Mouse (Mus musculus) heart, postnatal 0 days (tissue): Measurements from ENCODE around the gene Jakmip3. TPM values are rescaled to one million over a fixed set of nuclear protein-coding genes. Genes with fewer than 3 reads are reported as not detected.

ENCODE experiments used
- ATAC-seq: fragments of 200-750 bp; cut with Nextera tagmentation; 2 replicates; pipeline ENCODE4 v1.8.0; 2017; ENCODE audit warnings: low read depth, moderate number of reproducible peaks, moderate library complexity; ENCODE audit not compliant: insufficient read depth
- DNase-seq: peaks from one replicate; pipeline ENCODE4 v3.0.0-alpha.2; 2016; ENCODE audit warnings: low spot score
- H3K27ac ChIP-seq: fragments of 300-500 bp; sonication (generic); 2 replicates; pipeline ENCODE4 v1.5.1; 2014; ENCODE audit warnings: low read depth, mild to moderate bottlenecking
- H3K27me3 ChIP-seq: fragments of 300-500 bp; sonication (generic); 2 replicates; pipeline ENCODE4 v1.6.1; 2014; ENCODE audit warnings: low read length, mixed read lengths; ENCODE audit not compliant: control insufficient read depth, insufficient read depth
- H3K36me3 ChIP-seq: fragments of 300-500 bp; sonication (generic); replicated peaks from 2 replicates; pipeline ENCODE4 v1.6.1; 2014; ENCODE audit warnings: low read length, mixed read lengths; ENCODE audit not compliant: control insufficient read depth, insufficient read depth
- H3K4me1 ChIP-seq: fragments of 300-500 bp; sonication (generic); 2 replicates; pipeline ENCODE4 v1.6.1; 2014; ENCODE audit warnings: antibody characterized with exemption; ENCODE audit not compliant: control insufficient read depth, insufficient read depth
- H3K4me2 ChIP-seq: fragments of 300-500 bp; sonication (generic); 2 replicates; pipeline ENCODE4 v1.6.1; 2014; ENCODE audit warnings: low read depth, mild to moderate bottlenecking, low read length, moderate library complexity
- H3K4me3 ChIP-seq: fragments of 300-500 bp; sonication (generic); 2 replicates; pipeline ENCODE4 v1.5.1; 2014; ENCODE audit warnings: low read depth, low read length
- H3K9ac ChIP-seq: fragments of 300-500 bp; sonication (generic); replicated peaks from 2 replicates; pipeline ENCODE4 v1.6.1; 2014; ENCODE audit warnings: low read depth, low read length, mixed read lengths
- H3K9me3 ChIP-seq: fragments of 300-500 bp; sonication (generic); replicated peaks from 2 replicates; pipeline ENCODE4 v1.6.1; 2016; ENCODE audit warnings: low read length; ENCODE audit not compliant: control insufficient read depth
- CTCF ChIP-seq: IDR thresholded peaks from 2 replicates; pipeline ENCODE4 v1.5.1; 2016; ENCODE audit warnings: antibody characterized with exemption, control low read depth, low read depth
- EP300 ChIP-seq: IDR thresholded peaks from 2 replicates; pipeline ENCODE4 v1.6.1; 2016; ENCODE audit warnings: antibody characterized with exemption, low read depth
- WGBS: fragments of 180-500 bp; shearing (Covaris S2); extraction: QIAGEN DNeasy Blood & Tissue Kit; methylation state at CpG from one replicate; pipeline ENCODE4 v1.1.7; 2014; 5-methylcytosine and 5-hydroxymethylcytosine counted together
- polyA plus RNA-seq: library from polyadenylated mRNA; unstranded; fragments of >200 nt; fragmentation: Nextera tagmentation; extraction: Ambion mirVana; gene quantifications from 2 replicates; pipeline ENCODE4 v1.2.1, GENCODE M21; 2015
- total RNA-seq: library from RNA; depleted of rRNA; stranded (reverse); fragments of >200 nt; gene quantifications from 2 replicates; pipeline ENCODE4 v1.2.3, GENCODE M21; 2014; ENCODE audit warnings: low replicate concordance

Jakmip3 gene
- total and polyA plus RNA-seq, 2 experiments from 2014 or later: not detected

- no peaks in the 10 kb centered on the region for H3K27me3 ChIP-seq
- 76% methylated on average over 3 of the region's 3 CpGs for WGBS
- no peak overlapping the region for H3K27ac ChIP-seq
- H3K9me3 ChIP-seq: no peaks in the 10 kb centered on the region
- H3K9ac ChIP-seq: no peak overlapping the region
- H3K4me2 ChIP-seq: no peak overlapping the region
- H3K4me1 ChIP-seq: peaks cover 4% of the 10 kb centered on the region; the same call in 1 of the 2 replicates
- no peaks in the 10 kb centered on the region for H3K36me3 ChIP-seq
- DNase-seq (no peak), ATAC-seq (no peak)
- no peak for TF ChIP-seq EP300
- no peak overlapping the region for H3K4me3 ChIP-seq
Measured at GRCm38 (mm10) chr7:138913616-138914015, 26.9 kb upstream of the Jakmip3 start.

GRCm38 (mm10) chr7:138919156-138919944, 21.2 kb upstream of the Jakmip3 start:
- Histone ChIP-seq H3K4me1 (peaks cover 5% of the 10 kb centered on the region; the same call in 1 of the 2 replicates), H3K27ac (peak overlapping the region; percentile 94), H3K4me2 (peak overlapping the region; percentile 56), H3K4me3 (peak overlapping the region; percentile 36), H3K36me3 (no peaks in the 10 kb centered on the region), H3K9me3 (no peaks in the 10 kb centered on the region), H3K9ac (peak overlapping the region; percentile 35; the same call in 1 of the 2 replicates), H3K27me3 (no peaks in the 10 kb centered on the region)
- WGBS: under 1% methylated on average over 26 of the region's 26 CpGs
- ATAC-seq (peak; percentile 93), DNase-seq (peak; percentile 96)
- peak; percentile 40 for TF ChIP-seq CTCF
- peak; percentile 100 for TF ChIP-seq EP300

GRCm38 (mm10) chr7:138921611-138922010, 18.9 kb upstream of the Jakmip3 start:
- Histone ChIP-seq H3K36me3 (no peaks in the 10 kb centered on the region), H3K9ac (no peak overlapping the region), H3K27me3 (no peaks in the 10 kb centered on the region), H3K27ac (no peak overlapping the region), H3K4me2 (no peak overlapping the region), H3K4me3 (no peak overlapping the region), H3K9me3 (no peaks in the 10 kb centered on the region), H3K4me1 (peaks cover 5% of the 10 kb centered on the region; the same call in 1 of the 2 replicates)
- ATAC-seq (no peak), DNase-seq (no peak)
- TF ChIP-seq EP300: no peak
- WGBS: 86% methylated on average over 8 of the region's 8 CpGs

- H3K27ac ChIP-seq: no peak overlapping the region
- H3K27me3 ChIP-seq: no peaks in the 10 kb centered on the region
- no peak overlapping the region for H3K4me2 ChIP-seq
- ATAC-seq: no peak
- no peak overlapping the region for H3K9ac ChIP-seq
- 13% methylated on average over 3 of the region's 3 CpGs for WGBS
- H3K36me3 ChIP-seq: no peaks in the 10 kb centered on the region
- no peak overlapping the region for H3K4me3 ChIP-seq
- TF ChIP-seq CTCF (peak; percentile 69), EP300 (no peak)
- peaks cover 4% of the 10 kb centered on the region; the same call in 1 of the 2 replicates for H3K9me3 ChIP-seq
- peaks cover 5% of the 10 kb centered on the region; the same call in 1 of the 2 replicates for H3K4me1 ChIP-seq
- peak; percentile 49 for DNase-seq
Measured at GRCm38 (mm10) chr7:138923756-138924425, 16.6 kb upstream of the Jakmip3 start.

GRCm38 (mm10) chr7:138928456-138928855, 12.1 kb upstream of the Jakmip3 start:
- no peak overlapping the region for H3K9ac ChIP-seq
- WGBS: 87% methylated on average over 4 of the region's 4 CpGs
- H3K27ac ChIP-seq: no peak overlapping the region
- H3K4me3 ChIP-seq: no peak overlapping the region
- TF ChIP-seq EP300 (no peak), CTCF (no peak)
- peaks cover 4% of the 10 kb centered on the region; the same call in 1 of the 2 replicates for H3K9me3 ChIP-seq
- H3K4me1 ChIP-seq: no peaks in the 10 kb centered on the region
- no peaks in the 10 kb centered on the region for H3K27me3 ChIP-seq
- ATAC-seq (no peak), DNase-seq (no peak)
- no peaks in the 10 kb centered on the region for H3K36me3 ChIP-seq
- no peak overlapping the region for H3K4me2 ChIP-seq
